Mouse (Mus musculus): ENCODE data around the gene Rab1b.
"Not testable (repeated sequence)": the region's sequence is repeated elsewhere in the genome, so short reads cannot be mapped to it uniquely, and the experiment has no call there.

Rab1b gene

DNA sequence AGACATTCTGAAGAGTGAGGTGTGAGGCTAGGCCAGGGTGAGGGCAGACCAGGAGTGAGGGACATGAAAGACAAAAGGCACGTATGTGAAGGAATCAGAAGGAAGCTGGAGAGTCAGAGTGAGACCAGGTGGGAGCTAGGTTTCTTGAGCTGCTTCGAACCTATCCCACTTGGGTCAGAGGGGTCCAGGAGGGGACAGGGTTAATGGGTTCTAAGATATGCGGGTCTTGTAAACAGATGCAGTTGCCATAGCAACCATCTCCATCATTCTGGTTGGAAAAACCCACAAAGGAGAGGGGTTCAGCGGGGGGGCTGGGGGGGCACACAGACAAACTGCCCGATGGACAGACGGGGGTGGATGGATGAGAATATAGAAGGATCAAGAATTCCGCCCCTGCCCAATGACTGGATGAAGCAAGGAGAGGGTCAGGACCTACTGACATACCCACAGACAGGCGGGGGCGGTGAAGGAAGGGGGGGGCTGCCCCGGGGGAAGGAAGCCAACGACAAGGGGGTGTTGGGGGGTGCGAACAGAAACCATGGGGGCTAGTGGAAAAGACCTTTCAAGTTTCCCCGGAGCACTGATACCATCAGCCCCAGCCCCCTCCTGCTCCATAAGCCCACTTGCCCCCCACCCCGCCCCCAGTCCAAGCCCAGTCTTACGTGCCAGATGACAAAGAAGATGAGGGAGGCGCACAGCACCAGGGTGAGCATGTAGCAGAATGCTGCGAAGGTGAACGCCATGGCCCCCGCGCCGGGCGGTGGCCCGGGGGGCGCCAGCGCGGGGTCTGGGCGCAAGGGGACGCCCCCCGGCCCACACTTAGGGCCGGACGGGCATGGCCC, 9.1 kb downstream of the Rab1b start:
- no peak for DNase-seq (ENCODE audit: low spot score in 2 of 2)

DNA sequence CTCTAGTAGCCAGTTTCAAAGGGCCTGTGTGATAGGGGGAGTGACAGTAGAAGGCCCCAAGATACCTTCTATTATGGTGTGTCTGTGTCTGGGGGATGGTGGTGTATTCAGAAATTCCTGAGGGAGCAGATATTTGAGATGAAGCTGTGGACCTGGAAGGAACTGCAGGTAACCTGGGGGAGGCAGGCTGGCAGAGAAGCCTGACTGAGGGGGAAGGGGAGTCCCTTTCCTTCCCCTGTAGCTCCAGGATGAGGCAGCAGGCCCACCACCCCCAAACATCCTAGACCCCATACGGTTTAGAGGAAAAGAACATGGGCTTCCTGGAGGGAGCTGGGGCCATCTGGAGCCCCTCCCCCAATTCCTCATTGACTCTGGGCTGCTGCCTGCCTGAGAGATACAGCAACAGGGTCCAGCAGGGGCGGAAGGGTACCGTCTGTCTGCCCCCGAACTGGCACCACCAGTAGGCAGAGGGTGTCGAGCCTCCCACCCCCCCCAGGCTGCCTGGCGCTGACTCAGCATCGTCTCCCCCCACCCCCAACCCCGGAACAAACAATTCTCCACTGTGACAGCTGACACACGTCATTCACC, 10.9 kb downstream of the Rab1b start:
- DNase-seq (ENCODE audit: low spot score in 2 of 2): peak in 1 of 2 experiments; percentile 29

DNA sequence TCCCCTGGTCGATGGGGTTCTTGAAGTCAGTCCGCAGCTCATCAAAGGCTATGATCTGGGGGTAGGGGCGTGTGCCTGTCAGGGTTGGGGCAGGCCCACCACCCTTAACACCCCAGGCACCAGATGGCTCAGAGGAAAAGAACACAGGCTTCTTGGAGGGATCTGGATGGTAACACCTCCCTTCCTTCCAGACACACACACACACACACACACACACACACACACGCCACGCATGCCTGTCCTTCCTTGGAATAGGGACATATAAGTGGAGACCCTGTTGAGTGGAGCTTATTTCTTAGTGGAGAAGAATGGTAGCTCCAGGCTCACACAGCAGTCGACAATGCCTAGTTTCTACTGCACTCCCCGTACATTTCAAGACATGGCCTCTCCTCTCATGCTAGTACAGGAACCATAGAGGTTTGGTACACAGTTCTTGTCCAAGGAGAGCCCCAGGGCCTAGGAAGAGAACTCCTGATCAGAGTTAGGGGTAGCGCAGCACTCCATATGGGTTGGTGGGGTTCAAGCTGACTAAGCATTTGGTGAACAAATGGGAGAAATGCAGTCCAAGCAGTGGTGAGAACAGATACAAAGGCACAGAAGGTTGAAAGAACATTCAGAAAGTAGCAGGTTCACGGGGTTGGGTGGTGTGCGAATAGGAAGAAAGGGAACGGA, 12.0 kb downstream of the Rab1b start:
- DNase-seq (ENCODE audit: low spot score in 2 of 2): no peak

DNA sequence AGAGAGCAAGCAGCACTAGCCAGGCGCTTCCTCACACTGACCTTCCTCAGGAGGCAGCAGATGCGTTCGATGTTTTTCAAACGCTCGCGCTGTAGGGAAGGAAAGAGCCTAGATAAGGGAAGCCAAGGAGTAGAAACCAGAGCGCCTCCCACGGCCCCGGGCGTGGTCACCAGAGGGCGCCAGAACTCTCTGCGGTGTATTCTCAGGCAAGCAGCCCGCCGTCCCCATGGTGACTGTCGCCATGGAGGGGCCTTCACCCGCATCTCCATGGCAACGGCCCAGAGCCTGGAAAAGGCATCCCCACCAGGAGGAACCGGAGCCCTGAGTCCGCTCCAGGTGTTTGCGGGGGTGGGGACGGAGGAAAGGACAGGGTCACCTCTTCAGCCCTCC, 12.6 kb downstream of the Rab1b start:
- DNase-seq (ENCODE audit: low spot score in 2 of 2): peak; percentile 94 to 98

DNA sequence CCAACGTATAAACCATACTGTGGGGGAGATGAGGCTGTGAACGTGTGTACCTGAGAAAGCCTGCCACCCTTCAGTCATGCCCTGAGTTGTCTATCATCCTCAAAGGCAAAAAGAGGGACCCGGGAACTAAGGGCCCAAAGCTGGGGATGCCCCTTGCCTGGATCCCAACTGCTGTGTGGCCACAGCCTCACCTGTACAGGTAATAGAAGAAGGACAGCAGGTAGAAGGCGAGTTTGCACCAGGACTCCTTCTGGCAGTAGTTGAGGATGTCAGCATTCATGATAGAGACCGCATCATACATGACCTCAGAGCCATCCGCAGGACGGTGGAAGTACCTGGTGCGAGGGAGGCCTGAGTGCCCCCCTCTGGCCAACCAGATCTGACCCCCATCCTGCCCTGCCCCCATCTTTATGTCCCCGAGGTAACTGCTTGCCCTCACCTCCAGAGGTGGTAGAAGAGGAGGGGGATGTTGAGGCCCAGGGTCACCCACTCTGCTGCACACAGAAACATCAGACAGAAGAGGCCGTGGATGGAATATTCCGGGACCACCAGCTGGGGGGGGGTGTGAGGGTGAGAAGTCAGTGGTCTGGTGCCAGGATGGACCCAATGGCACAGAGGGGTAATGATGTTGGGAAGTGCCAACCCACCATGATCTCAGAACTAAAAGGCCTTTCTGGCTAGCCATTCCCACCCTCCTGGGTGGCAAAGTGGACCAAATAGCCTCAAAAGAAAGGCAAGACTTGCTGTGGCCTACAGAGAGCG, 13.2 kb downstream of the Rab1b start:
- DNase-seq (ENCODE audit: low spot score in 2 of 2): no peak

DNA sequence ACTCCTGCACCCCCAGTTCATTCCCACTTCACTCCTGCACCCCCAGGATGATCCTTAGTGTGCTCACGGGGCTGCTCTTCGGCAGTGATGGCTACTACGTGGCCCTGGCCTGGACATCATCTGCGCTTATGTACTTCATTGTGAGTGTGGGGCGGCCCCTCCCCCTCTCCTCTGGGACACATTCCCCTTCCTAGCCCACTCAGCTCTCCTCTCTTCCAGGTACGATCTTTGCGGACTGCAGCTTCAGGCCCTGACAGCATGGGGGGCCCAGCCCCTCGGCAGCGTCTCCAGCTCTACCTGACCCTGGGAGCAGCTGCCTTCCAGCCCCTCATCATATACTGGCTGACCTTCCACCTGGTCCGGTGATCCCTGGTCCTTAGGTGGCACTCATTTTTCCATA, 14.8 kb downstream of the Rab1b start:
- no peak for DNase-seq (ENCODE audit: low spot score in 2 of 2)

DNA sequence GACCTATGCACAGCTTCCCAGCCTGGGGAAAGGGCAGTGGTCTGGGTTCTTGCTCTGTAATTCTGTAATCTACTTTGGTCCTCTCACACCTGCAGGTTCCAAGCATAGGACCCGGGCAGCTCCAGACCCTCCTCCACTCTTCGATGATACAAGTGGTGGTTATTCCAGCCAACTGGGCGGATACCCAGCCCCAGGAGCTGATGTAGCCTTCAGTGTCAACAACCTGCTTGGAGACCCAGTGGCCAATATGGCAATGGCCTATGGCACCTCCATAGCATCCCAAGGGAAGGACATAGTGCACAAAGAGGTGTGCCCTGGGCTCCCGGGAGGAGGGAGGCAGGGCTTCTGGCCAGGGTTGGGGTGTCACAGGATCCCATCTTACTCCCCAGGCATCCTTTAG, 17.5 kb downstream of the Rab1b start:
- DNase-seq (ENCODE audit: low spot score in 2 of 2): no peak

DNA sequence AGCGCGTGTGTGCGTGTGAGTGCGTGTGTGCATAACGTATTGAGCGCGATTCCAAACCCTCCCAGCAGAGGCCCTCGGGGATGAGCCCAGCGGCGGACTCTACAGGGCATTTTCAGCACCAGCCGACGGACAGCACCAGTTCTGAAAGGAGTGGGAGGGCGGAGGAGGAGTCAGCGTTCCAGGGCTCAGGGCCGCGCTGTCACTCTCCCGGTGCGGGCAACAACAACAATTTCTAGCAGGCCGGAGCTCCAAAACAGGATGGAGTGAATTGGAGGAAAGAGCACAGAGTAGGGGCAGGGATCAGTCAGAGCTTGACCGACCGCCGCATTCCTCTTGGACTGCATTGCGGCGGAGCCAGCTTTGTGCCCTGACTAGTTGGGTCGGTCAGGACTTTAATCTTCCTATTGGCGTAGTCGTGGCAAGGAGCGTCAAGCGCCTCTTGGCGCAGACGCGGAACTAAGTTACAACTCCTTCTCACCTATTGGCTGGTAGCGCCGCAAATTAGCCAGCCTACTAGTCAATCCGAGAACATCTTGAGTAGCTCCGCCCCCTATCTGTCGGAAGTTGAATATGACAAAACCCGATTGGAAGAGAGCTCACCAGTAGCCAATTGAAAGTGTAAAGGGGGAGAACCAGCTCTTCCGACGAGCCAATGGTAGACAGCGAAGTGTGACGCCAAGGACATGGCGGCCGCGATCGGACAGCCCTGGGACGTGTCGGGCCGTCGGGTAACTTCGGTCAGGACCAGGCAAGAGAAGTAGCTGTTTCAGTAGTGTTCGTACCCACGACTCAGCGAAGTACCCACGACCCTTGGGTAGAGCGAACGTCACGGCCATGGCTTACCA, 18.8 kb downstream of the Rab1b start, which contains the start of gene Yif1a:
Yif1a (plus strand) TSS at position 655 of the 845 bp plus-strand sequence.
- DNase-seq (ENCODE audit: low spot score in 2 of 2): peak; percentile 92 to 96

DNA sequence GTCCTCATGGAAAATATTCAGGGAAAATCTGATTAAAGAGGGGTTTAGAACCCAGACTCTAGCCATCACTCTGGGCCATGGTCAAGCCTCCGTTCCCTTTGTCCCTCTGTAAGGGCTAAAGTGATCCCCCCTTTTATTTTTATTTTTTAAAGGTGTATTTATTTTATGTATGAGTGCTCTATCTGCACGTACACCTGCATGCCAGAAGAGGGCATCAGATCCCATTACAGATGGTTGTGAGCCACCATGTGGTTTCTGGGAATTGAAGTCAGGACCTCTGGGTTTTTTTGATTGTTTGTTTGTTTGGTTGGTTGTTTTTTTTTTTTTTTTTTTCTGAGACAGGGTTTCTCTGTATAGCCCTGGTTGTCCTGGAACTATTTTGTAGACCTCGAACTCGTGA, 20.3 kb downstream of the Rab1b start:
- DNase-seq (ENCODE audit: low spot score in 2 of 2): not testable (repeated sequence)

DNA sequence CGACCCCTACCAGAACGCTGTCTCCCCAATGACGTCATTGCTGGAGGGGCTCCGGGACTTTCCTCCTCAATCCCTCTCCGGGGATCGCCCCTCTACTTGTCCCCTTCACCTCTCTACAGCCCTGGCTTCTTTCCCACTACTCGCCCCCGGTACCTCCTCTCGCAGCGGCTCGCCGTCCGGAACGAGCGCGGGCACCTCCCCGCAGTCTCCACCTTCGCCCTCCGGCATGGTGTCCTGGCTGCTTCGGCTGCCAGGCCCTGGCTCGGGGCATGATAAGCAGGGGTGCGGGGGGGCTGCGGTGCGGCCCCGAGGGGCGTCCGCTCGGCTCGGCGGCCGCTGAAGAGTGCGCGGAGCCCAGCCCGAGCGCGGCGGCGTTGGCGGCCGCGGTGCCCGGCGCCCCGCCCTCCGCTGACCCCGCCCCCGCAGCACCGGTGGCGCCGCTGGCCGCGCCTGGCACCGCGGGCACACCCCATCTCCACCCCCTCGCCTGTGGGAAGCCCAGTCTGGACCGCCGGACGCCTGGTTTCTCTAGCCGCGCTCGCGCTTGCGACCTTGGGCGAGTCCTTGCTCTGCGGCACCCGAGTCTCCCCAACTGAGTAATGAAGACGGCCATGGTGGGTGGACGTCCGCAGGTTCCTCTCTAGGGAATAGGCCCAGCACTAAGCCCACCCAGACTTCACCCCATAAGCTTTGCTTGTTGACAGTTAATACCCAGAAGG, 21.6 kb downstream of the Rab1b start, which contains the start of gene Tmem151a:
Tmem151a (minus strand) TSS at position 387 of the 719 bp plus-strand sequence.
- no peak for DNase-seq (ENCODE audit: low spot score in 2 of 2)

DNA sequence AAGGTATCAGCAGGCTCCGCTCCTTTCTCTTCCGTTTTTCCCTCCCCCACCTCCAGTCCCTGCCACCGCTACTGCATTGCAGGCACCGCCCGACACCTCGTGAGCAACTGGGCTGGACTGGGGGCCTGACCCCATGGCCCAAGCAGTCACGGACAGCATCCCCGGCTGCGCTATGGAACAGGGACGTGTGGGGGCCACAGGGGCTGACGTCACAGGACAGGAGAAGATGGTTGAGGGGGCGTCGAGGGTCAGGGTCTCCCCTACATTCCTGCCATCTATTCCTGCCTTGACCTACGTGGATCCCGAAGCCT, 22.1 kb downstream of the Rab1b start:
- no peak for DNase-seq (ENCODE audit: low spot score in 2 of 2)

DNA sequence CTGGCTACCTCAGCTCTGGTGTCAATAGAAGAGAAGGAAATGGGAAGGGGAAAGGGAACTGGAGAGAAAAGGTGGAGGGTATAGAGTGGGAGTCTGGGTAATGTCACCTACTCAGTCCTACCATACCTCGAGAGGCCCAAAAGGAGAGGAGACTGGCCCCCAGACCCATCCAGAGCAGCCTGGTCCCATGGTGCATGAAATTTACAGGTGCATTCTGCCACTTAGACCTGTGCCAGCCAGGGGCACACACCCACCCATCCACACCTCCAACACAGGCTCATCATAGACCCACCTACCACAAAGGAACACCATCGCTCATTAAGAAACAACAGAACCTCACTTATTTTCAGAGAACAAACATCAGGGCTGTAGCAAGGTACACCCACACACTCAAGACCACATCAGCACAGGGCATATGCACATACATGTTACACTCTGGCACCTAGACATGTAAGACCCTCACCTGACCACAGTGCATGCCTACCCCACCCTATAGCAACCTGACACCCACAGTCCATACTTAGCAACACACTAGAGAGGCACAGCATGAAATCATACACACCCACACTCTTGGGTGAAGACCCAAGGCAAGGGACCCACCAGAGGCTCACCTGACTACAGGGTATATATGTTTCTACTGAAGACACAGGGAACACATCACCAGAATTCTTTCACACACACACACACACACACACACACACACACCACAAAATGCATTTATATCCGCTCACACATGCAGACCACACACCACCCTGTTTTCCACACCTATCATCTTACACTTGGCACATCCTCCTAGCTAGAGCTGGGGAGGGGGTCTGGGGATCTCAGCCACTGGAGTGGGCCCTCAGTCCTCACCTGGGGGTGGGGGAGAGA, 22.7 kb downstream of the Rab1b start:
- DNase-seq (ENCODE audit: low spot score in 2 of 2): no peak

DNA sequence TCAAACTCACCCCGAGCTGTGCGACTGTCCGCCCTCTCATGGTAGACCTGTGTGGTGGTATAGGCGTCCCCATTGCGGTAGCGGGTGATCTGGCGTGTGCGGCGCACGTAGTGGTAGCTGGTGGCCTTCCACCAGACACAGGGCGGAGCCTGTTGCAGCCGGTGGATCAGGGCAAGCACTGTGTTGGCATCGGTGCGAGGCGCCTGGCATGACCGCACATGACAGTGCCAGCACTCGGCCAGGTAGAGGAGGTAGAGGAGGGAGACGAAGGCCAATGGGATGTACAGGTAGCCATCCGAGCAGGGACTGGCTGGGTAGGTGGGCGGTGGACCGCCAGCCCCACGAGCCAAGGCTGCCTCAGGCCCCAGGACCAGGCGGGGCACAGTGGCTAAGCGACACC, 24.3 kb downstream of the Rab1b start:
- no peak for DNase-seq (ENCODE audit: low spot score in 2 of 2)

DNA sequence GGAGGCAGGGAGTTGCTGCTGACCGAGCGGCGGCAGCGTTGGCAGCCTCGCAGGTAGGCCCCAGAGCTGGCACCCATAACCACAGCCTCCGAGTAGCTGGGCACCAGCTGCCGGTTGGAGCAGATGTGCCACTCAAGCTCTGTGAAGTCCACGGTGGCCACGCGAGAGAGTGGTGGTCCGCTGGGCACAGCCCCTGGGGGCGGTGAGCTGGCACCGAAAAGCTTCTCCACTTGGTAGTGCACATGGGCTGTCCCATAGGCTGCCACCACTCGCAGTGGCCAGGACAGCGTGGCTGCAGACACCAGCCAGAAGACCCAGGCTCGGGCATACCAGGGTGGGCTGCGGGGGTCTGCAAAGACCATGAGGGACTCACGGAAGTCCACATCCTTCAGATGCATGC, 24.9 kb downstream of the Rab1b start:
- no peak for DNase-seq (ENCODE audit: low spot score in 2 of 2)

DNA sequence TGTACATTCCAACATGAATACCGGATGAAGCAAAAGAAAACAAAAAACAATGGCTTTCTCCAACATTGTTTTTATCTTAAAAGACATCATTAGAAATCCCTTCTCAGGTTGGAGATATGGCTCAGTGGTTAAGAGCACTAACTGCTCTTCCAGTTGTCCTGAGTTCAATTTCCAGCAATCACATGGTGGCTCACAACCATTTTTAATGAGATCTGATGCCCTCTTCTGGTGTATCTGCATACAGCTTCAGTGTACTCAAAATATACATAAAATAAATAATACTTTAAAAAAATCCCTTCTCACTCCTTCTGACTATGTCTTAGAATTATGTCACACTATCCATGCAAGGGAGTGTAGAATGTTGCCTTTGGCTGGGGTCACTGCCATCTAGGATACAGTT, 27.6 kb downstream of the Rab1b start:
- no peak for DNase-seq (ENCODE audit: low spot score in 2 of 2)

DNA sequence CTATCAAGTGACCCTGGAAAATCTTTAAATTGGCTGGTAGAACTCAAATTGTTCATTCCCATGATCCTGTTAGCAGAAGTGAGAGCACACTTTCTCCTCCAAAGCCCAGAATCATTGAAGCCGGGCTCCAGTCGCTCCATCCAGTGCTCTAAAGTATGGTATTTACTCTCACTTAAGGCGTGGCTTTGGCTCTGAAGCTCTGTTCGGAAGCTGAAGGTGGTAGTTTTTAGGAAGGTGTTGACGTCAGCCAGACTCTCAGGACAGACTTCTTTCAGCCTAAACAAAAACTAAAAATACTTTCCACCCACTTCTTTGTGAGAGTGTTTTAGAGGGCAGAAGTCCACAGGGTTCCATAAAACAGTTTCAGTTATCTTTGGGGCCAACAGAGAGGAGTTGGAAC, 33.4 kb downstream of the Rab1b start:
- no peak for DNase-seq (ENCODE audit: low spot score in 2 of 2)

DNA sequence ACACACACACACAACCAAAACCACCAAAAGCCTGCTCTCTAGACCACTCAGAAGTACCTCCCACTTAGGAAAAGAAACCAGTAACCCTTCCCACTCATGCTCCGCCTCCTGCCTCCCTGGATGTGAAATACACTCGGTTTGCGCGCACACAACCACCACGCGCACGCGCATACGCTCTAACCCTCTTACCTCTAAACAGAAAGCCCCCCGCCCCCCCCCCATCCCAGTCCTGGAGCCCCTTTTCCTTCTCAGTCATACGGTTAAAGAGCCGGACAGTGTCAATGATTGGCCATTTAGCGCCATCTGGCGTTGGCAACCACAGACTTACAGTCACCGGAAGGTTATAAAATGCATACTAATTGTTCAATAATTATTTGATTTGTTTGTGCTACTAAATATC, 33.8 kb downstream of the Rab1b start:
- DNase-seq (ENCODE audit: low spot score in 2 of 2): no peak

DNA sequence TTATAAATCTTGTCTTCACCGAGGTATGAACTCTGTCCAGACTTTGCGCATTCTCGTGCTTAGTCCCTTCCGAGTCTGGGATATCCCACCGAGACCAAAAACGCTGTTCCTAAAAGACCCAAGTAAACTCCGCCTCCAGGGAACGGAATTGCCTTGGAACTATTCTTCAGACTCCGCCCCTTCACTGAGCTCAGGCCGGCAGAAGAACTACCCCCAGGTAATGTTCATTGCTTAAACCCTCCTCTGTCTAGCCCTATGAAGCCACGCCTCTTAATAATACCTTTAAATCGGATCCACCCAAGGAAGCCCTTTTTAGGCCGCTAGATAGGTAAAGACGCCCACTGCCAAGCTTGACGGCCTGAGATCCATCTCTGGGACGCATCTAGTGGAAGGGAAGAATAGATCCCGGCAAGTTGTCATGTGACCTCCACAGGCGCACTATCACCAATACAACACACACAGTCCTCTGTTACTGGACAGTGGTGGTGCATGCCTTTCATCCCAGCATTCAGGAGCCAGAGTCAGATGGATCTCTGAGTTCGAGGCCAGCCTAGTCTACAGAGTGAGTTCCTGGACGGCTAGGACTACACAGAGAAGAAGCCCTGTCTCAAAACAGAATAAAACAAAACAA, 34.4 kb downstream of the Rab1b start:
- no peak for DNase-seq (ENCODE audit: low spot score in 2 of 2)

All from frontal cortex, postnatal 14 days (tissue).